Mouse (Mus musculus) brain, embryonic 14.5 days (tissue): Measurements from ENCODE around the gene Sost. TPM values are rescaled to one million over a fixed set of nuclear protein-coding genes. Genes with fewer than 3 reads are reported as not detected.
A peak's percentile ranks its signal among the peaks of the same experiment; 100 is the strongest.
"Not testable (repeated sequence)": the region's sequence is repeated elsewhere in the genome, so short reads cannot be mapped to it uniquely, and the experiment has no call there.

Experiments used
- DNase-seq: peaks from one replicate; pipeline ENCODE4 v3.0.0-alpha.2; 2011; ENCODE audit warnings: low read depth
- CTCF ChIP-seq: fragments of 200-500 bp; IDR thresholded peaks from 2 replicates; pipeline ENCODE4 v1.5.1; 2012; ENCODE audit warnings: inconsistent platforms, mild to moderate bottlenecking, moderate library complexity, borderline replicate concordance; ENCODE audit not compliant: insufficient read depth, insufficient read length; ENCODE audit errors: extremely low read depth
- POLR2A ChIP-seq: fragments of 200-500 bp; IDR thresholded peaks from 2 replicates; pipeline ENCODE4 v1.6.1; 2012; ENCODE audit warnings: mild to moderate bottlenecking, inconsistent platforms, borderline replicate concordance; ENCODE audit not compliant: poor library complexity, insufficient read depth, insufficient read length, severe bottlenecking; ENCODE audit errors: extremely low read depth
- polyA plus RNA-seq: library from polyadenylated mRNA; depleted of rRNA; stranded (reverse); fragments of >200 nt; gene quantifications from 2 replicates; pipeline ENCODE4 v1.2.3, GENCODE M21; 2012

Sost gene
- polyA plus RNA-seq, 1 experiment = 0.22 TPM

DNA sequence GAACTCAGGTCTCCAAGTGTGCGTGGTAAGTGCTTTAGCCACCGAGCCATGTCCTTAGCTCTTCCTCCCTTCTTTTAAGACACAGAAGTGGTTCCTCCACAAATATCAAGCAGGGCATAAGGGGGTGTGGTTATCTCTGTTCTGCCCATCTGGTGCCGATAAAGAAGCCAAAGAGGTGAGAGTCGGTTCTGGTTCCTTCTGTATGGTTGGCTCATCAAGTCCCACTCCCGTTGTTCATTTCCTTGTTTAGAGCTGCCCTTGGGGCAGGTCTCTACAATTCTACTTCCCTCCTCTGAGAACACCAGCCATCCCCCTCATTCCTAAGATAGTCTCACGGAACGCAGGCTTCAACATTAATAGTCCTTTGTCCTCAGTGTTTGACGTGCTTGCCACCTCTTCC is 27.3 kb upstream of the Sost start:
- DNase-seq = no peak
- TF ChIP-seq POLR2A (no peak), CTCF (no peak)

GRCm38 (mm10) chr11:101992411-101992810 is 25.6 kb upstream of the Sost start:
- TF ChIP-seq CTCF = no peak
- no peak for TF ChIP-seq POLR2A
- DNase-seq = no peak

- DNase-seq = no peak
- no peak for TF ChIP-seq POLR2A
- no peak for TF ChIP-seq CTCF
Observed at GRCm38 (mm10) chr11:101991813-101992212, 25.0 kb upstream of the Sost start.

DNA sequence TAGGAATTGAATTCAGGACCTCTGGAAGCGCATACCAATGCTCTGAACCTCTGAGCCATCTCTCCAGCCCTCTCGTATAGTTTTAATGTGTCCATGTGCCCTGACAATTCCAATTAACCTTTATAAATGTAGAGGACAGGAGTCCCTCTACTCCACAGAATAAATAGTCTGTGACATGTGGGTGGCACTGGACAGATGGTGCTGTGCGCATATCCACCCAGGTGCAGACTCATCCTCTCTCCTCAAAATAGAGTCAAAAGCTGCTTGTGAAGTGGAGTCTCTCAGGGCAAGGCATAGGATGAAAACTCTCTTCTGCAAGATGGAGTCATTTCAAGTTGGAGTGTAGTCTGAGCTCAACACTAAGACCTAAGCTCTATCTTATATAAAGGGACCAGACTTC is 23.4 kb upstream of the Sost start:
- no peak for DNase-seq
- TF ChIP-seq POLR2A (no peak), CTCF (no peak)

- TF ChIP-seq POLR2A = no peak
- no peak for TF ChIP-seq CTCF
- DNase-seq = no peak
Observed at GRCm38 (mm10) chr11:101986913-101987312, 20.1 kb upstream of the Sost start, which contains the start of gene Dusp3. Gene Dusp3 (minus strand): TSS chr11:101987013.

- peak; percentile 92 for DNase-seq
- TF ChIP-seq POLR2A = no peak
- peak; percentile 89 for TF ChIP-seq CTCF
Observed at GRCm38 (mm10) chr11:101985990-101986389, 19.2 kb upstream of the Sost start.

- DNase-seq = not testable (repeated sequence)
Observed at GRCm38 (mm10) chr11:101985450-101985849, 18.6 kb upstream of the Sost start.

- no peak for TF ChIP-seq POLR2A
- TF ChIP-seq CTCF = no peak
- DNase-seq = peak; percentile 93
Observed at GRCm38 (mm10) chr11:101984054-101985025, 17.5 kb upstream of the Sost start, which contains the start of gene Cfap97d1. Gene Cfap97d1 (plus strand): TSS chr11:101984279.

- TF ChIP-seq POLR2A = no peak
- TF ChIP-seq CTCF = no peak
Observed at GRCm38 (mm10) chr11:101983431-101983921, 16.7 kb upstream of the Sost start.

DNA sequence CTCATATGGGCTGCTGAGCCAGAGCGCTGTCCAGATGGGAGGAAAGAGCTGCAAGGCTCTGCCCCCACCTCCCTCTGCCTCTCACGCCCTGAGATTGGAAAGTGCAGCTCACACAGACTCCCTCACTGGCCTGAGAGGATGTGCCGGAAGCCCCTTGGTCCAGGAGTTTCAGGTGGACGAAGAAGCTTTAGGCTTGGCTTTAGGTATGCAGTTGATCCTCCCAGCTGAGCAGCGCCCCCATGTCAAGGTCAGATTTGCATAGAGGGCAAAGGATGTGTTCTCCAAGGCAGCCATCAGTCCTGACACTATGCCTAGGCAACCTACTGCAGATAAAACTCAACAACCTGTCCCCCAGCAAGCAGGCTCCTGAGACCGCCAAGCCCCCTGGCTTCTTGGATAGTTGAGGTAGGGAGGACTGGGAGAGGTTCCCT is 16.2 kb upstream of the Sost start:
- DNase-seq = no peak
- TF ChIP-seq CTCF (no peak), POLR2A (no peak)

More at GRCm38 (mm10) chr11:101983431-101983921, 16.7 kb upstream of the Sost start:
- DNase-seq = no peak

DNA sequence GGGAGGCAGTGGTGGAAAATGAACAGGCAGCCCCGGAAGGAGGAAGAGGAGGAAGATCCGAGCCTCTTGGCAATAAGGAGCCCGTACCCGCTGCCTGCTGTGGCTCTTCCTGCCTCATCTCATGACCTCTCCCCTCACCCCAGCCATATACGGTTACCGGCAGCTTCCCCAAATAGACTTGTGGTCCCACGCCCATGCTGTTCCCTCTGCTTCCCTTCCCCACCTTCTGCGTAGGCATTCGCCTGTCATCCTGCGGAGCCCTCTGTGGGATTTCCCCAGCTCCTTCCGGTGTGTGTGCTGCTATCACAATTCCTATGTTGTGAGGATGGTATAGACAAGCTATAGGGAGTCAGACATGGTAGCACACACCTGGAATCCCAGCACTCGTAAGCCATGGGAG is 15.0 kb upstream of the Sost start:
- DNase-seq = no peak
- TF ChIP-seq CTCF (no peak), POLR2A (no peak)

DNA sequence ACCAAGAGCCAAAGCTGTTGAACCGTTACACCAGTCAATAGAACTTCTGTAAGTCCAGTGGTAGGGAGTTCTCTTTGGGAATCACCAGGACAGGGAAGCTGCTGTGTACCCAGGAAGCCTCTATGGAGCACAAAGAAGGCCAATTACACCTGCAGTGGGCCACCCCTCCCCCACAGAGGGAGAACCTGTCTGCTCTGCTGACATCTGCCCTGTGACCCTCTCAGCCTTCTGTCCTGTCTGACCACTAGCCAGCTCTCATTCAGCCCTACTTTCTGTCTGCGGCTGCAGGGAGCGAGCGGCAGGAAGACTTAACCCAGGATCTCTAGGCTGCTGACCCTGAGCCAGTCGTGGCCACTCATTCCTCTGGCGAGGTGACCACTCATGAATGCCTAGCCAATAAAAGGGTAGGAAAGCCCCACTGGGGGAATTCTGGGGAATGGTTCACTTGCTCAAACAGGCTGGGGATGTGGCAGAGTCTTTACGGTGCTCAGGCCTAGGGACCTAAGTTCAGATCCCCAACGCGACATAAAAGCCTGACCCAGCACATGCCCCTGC is 13.9 kb upstream of the Sost start:
- no peak for DNase-seq
- no peak for TF ChIP-seq CTCF

DNA sequence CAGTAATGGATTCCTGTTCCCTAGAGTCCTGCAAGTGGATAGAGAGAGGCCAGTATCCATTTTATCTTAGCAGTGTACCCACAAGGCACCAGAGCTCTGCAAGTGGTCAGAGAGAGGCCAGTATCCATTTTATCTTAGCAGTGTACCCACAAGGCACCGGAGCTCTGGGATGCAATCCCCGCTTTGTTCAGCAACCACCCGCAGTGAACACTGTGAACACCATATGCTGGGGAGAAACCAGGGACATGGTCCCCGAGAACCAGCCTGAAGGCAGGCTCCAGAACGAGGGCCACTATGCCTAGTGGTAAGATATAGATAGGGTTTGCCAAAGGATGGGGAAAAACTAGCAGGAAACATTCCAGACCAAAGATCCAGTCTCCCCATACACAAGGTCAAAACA is 12.3 kb upstream of the Sost start:
- no peak for DNase-seq
- TF ChIP-seq POLR2A (no peak), CTCF (no peak)
